Mouse (Mus musculus) C2C12 (cell line): ENCODE results near the gene Vwce. TPM values are rescaled to one million over a fixed set of nuclear protein-coding genes. Genes with fewer than 3 reads are reported as not detected.

Experiments used
- H3K27me3 ChIP-seq: one replicate; pipeline ENCODE4 v1.6.1; 2011; ENCODE audit not compliant: control insufficient read depth, insufficient read depth, insufficient read length
- H3K36me3 ChIP-seq: one replicate; pipeline ENCODE4 v1.6.1; 2011; ENCODE audit not compliant: control insufficient read depth, insufficient read depth
- H3K4me3 ChIP-seq: one replicate; pipeline ENCODE4 v1.5.1; 2011; ENCODE audit warnings: mild to moderate bottlenecking, control low read depth; ENCODE audit not compliant: poor library complexity, insufficient read depth, severe bottlenecking
- H3K79me2 ChIP-seq: one replicate; pipeline ENCODE4 v1.6.1; 2011; ENCODE audit not compliant: control insufficient read depth, insufficient read depth
- H3K79me3 ChIP-seq: one replicate; pipeline ENCODE4 v1.6.1; 2011; ENCODE audit warnings: low read depth, control low read depth
- H3ac ChIP-seq: one replicate; pipeline ENCODE3; 2011; ENCODE audit warnings: low read depth; ENCODE audit not compliant: control insufficient read depth, insufficient read length
- CEBPB ChIP-seq: IDR thresholded peaks from one replicate; pipeline ENCODE4 v1.6.1; 2011; ENCODE audit warnings: low read depth, mild to moderate bottlenecking, control low read depth, moderate library complexity
- CTCF ChIP-seq: IDR thresholded peaks from one replicate; pipeline ENCODE4 v1.5.1; 2011; ENCODE audit not compliant: control insufficient read depth, insufficient read depth, insufficient read length
- FOSL1 ChIP-seq: IDR thresholded peaks from one replicate; pipeline ENCODE4 v1.8.0; 2011; ENCODE audit warnings: mild to moderate bottlenecking, low read length; ENCODE audit not compliant: poor library complexity, insufficient read depth, severe bottlenecking
- MAX ChIP-seq: IDR thresholded peaks from one replicate; pipeline ENCODE4 v1.6.1; 2011; ENCODE audit warnings: mild to moderate bottlenecking, control low read depth
- MYOD1 ChIP-seq: IDR thresholded peaks from one replicate; pipeline ENCODE4 v1.6.1; 2011; ENCODE audit warnings: low read depth; ENCODE audit not compliant: control insufficient read depth, insufficient read length
- MYOG ChIP-seq: IDR thresholded peaks from one replicate; pipeline ENCODE4 v1.6.1; 2011; ENCODE audit not compliant: control insufficient read depth, insufficient read length; ENCODE audit errors: extremely low read depth
- USF1 ChIP-seq: IDR thresholded peaks from one replicate; pipeline ENCODE4 v1.6.1; 2011; ENCODE audit warnings: low read depth, mild to moderate bottlenecking, control low read depth, moderate library complexity
- polyA plus RNA-seq: library from polyadenylated mRNA; unstranded; fragments of >200 nt; fragmentation: generic; extraction: Trizol; gene quantifications from one replicate; pipeline ENCODE4 v1.2.1, GENCODE M21; 2012; ENCODE audit warnings: missing spikeins

Gene Vwce
- polyA plus RNA-seq, 1 experiment = 0.11 TPM

GRCm38 (mm10) chr19:10656058-10656457, 22.0 kb downstream of the Vwce start:
- Histone ChIP-seq H3K79me3 (no peaks in the 10 kb centered on the region), H3ac (no peak overlapping the region), H3K4me3 (no peak overlapping the region), H3K27me3 (no peaks in the 10 kb centered on the region), H3K36me3 (no peaks in the 10 kb centered on the region), H3K79me2 (no peaks in the 10 kb centered on the region)
- TF ChIP-seq MYOD1 = no peak
- TF ChIP-seq MAX = no peak
- no peak for TF ChIP-seq MYOG
- TF ChIP-seq CTCF = no peak
- TF ChIP-seq CEBPB = no peak
- no peak for TF ChIP-seq FOSL1
- no peak for TF ChIP-seq USF1

DNA sequence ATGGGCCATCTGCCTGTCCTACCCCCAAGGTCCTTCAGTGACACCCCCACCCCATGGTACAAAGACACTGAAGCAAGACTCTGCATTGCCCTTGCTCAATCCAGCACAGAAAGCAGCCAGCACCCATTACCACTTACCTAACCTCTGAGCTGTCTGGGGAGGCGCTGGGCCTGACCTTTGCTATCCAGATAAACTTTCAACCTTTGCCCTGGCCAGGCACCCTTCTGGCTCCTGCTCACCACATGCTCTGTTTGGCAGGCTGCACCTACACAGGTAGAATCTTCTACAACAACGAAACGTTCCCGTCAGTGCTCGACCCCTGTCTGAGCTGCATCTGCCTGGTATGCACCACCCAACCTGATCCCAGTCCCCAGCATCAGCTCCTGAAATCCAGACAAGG, 23.7 kb downstream of the Vwce start:
- no peak overlapping the region for H3ac ChIP-seq
- no peaks in the 10 kb centered on the region for H3K27me3 ChIP-seq
- TF ChIP-seq MYOD1 (no peak), CTCF (no peak), MYOG (no peak), CEBPB (no peak), USF1 (no peak), MAX (no peak), FOSL1 (no peak)
- H3K79me2 ChIP-seq = no peaks in the 10 kb centered on the region
- H3K36me3 ChIP-seq = no peaks in the 10 kb centered on the region
- H3K4me3 ChIP-seq = no peak overlapping the region
- no peaks in the 10 kb centered on the region for H3K79me3 ChIP-seq

GRCm38 (mm10) chr19:10658406-10658805, 24.4 kb downstream of the Vwce start:
- no peaks in the 10 kb centered on the region for H3K79me3 ChIP-seq

GRCm38 (mm10) chr19:10661373-10661772, 27.4 kb downstream of the Vwce start:
- TF ChIP-seq CTCF = no peak
- TF ChIP-seq CEBPB = no peak
- no peak for TF ChIP-seq MYOG
- TF ChIP-seq MYOD1 = no peak
- TF ChIP-seq MAX = no peak
- TF ChIP-seq USF1 = no peak
- TF ChIP-seq FOSL1 = no peak
- Histone ChIP-seq H3K36me3 (no peaks in the 10 kb centered on the region), H3ac (no peak overlapping the region), H3K79me2 (no peaks in the 10 kb centered on the region), H3K4me3 (no peak overlapping the region), H3K27me3 (no peaks in the 10 kb centered on the region), H3K79me3 (no peaks in the 10 kb centered on the region)

More at GRCm38 (mm10) chr19:10658406-10658805, 24.4 kb downstream of the Vwce start:
- H3K27me3 ChIP-seq = no peaks in the 10 kb centered on the region
- TF ChIP-seq MYOD1 (no peak), USF1 (no peak), CTCF (no peak), MYOG (no peak), CEBPB (no peak), MAX (no peak), FOSL1 (no peak)
- no peak overlapping the region for H3K4me3 ChIP-seq
- no peaks in the 10 kb centered on the region for H3K79me2 ChIP-seq
- H3ac ChIP-seq = no peak overlapping the region
- H3K36me3 ChIP-seq = no peaks in the 10 kb centered on the region

GRCm38 (mm10) chr19:10661919-10662318, 27.9 kb downstream of the Vwce start:
- Histone ChIP-seq H3ac (no peak overlapping the region), H3K79me3 (no peaks in the 10 kb centered on the region), H3K36me3 (no peaks in the 10 kb centered on the region), H3K79me2 (no peaks in the 10 kb centered on the region), H3K4me3 (no peak overlapping the region), H3K27me3 (no peaks in the 10 kb centered on the region)
- TF ChIP-seq CEBPB = no peak

DNA sequence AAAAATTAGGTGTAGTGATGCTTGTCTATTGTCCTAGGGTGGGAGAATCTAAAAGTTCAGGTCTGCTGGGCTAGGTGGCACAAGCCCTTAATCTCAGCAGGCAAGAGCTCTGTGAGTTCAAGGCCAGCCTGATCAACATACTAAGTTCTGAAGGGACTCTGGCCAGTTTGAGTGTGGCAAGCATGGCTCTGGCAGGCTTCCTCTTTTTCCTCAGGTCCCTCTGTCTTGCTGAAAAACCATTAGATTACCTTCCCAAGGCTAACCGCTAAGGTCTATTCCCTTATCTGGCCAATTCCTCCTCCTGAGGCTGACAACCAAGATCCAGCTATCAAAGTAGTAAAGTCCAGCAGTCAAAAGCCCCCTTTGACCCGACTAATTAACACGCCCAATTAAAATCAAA, 28.7 kb downstream of the Vwce start:
- Histone ChIP-seq H3ac (no peak overlapping the region), H3K79me3 (no peaks in the 10 kb centered on the region), H3K4me3 (no peak overlapping the region), H3K79me2 (no peaks in the 10 kb centered on the region), H3K27me3 (no peaks in the 10 kb centered on the region), H3K36me3 (no peaks in the 10 kb centered on the region)
- TF ChIP-seq CEBPB (no peak), CTCF (no peak), MYOG (no peak), USF1 (no peak), FOSL1 (no peak), MYOD1 (no peak), MAX (no peak)
